Mouse (Mus musculus): ENCODE data around the gene Ifna7. TPM values are rescaled to one million over a fixed set of nuclear protein-coding genes. Genes with fewer than 3 reads are reported as not detected.
"Not testable (repeated sequence)": the region's sequence is repeated elsewhere in the genome, so short reads cannot be mapped to it uniquely, and the experiment has no call there.

Gene Ifna7
- polyA plus RNA-seq (2014; fragmentation: Nextera tagmentation; extraction: Ambion mirVana): not detected in 2 replicates

DNA sequence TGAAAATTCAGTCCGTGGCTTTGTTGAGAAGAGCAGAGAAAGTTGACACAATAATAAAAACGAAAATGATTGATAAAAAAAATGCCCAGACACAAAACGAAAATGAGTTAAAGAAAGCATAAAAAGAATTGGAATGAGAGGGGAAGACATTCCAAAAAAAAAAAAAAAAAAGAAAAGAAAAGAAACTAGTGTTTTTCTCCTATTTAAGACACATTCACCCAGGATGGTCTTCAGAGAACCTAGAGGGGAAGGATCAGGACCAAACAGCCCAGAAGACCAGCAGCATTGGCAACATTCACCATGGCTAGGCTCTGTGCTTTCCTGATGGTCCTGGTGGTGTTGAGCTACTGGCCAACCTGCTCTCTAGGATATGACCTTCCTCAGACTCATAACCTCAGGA is at the start of gene Ifna7:
Ifna7 (plus strand) TSS at position 301 of the 400 bp plus-strand sequence.
- WGBS: 47% methylated on average over 3 of the region's 3 CpGs
- no peak within 1 kb of the TSS for H3K4me3 ChIP-seq (ENCODE audit: control insufficient read depth in 1 of 2, insufficient read depth in 1 of 2, low read depth in 1 of 2, low read length in 2 of 2)
- no peaks in the 10 kb centered on the region for H3K4me1 ChIP-seq (ENCODE audit: control insufficient read depth in 2 of 2, insufficient read depth in 2 of 2, low read length in 2 of 2)
- H3K36me3 ChIP-seq (ENCODE audit: control insufficient read depth, insufficient read depth, low read length): no peaks in the 10 kb centered on the region
- ATAC-seq (ENCODE audit: insufficient number of reproducible peaks, insufficient read depth, low FRiP score, low read depth): no peak
- H3K9ac ChIP-seq (ENCODE audit: low read length): no peak within 1 kb of the TSS
- no peaks in the 10 kb centered on the region for H3K27me3 ChIP-seq (ENCODE audit: control insufficient read depth, insufficient read depth, low read length)
- H3K9me3 ChIP-seq (ENCODE audit: control insufficient read depth, low read length): no peaks in the 10 kb centered on the region
- no peak within 1 kb of the TSS for H3K27ac ChIP-seq (replicated peaks in 1 of 2; ENCODE audit: control insufficient read depth in 1 of 2, insufficient read depth in 1 of 2, low read depth in 2 of 2, low read length in 2 of 2)
- no peak within 1 kb of the TSS for H3K4me2 ChIP-seq (ENCODE audit: low read length)

DNA sequence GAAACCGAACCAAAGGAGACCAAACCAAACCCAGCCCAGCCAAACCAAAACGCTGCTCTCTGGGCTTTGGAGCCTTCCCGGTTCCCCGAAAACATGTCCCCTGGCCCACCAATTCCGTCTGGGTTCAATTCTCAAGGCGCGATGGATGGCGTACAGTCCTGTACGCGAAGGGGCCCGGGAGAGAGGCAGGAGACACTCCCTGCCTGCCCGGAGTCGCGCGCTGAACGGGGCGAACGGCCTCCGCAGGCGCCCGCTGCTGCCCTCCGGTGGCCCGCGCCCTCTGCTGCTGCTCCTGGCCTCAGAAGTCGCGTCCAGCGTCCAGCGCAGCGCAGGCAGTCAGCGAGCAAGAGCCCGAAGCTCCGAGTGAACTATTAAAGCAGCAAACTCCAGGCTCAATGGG is 42.5 kb upstream of the Ifna7 start, which contains the start of gene Gm13290:
Gm13290 (plus strand) TSS at position 301 of the 400 bp plus-strand sequence.
- H3K27ac ChIP-seq (replicated peaks in 1 of 2; ENCODE audit: control insufficient read depth in 1 of 2, insufficient read depth in 1 of 2, low read depth in 2 of 2, low read length in 2 of 2); H3K4me3 ChIP-seq (ENCODE audit: control insufficient read depth in 1 of 2, insufficient read depth in 1 of 2, low read depth in 1 of 2, low read length in 2 of 2); H3K36me3 ChIP-seq (ENCODE audit: control insufficient read depth, insufficient read depth, low read length); H3K4me2 ChIP-seq (ENCODE audit: low read length); H3K27me3 ChIP-seq (ENCODE audit: control insufficient read depth, insufficient read depth, low read length); H3K9me3 ChIP-seq (ENCODE audit: control insufficient read depth, low read length); ATAC-seq (ENCODE audit: insufficient number of reproducible peaks, insufficient read depth, low FRiP score, low read depth); H3K4me1 ChIP-seq (ENCODE audit: control insufficient read depth in 2 of 2, insufficient read depth in 2 of 2, low read length in 2 of 2); H3K9ac ChIP-seq (ENCODE audit: low read length): not testable (repeated sequence)
- no CpG with 5 or more reads among the region's 32 CpGs for WGBS

DNA sequence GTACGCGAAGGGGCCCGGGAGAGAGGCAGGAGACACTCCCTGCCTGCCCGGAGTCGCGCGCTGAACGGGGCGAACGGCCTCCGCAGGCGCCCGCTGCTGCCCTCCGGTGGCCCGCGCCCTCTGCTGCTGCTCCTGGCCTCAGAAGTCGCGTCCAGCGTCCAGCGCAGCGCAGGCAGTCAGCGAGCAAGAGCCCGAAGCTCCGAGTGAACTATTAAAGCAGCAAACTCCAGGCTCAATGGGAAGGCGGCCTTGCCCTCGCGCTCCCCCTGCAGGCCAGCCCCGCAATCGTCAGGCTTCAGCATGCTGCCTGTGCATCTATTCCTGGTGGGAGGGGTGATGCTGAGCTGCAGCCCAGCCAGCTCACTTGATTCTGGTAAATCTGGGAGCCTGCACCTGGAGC is 39.4 kb upstream of the Ifna7 start, which contains the start of gene Gm13289:
Gm13289 (plus strand) TSS at position 301 of the 400 bp plus-strand sequence.
- not testable (repeated sequence) for H3K36me3 ChIP-seq (ENCODE audit: control insufficient read depth, insufficient read depth, low read length); H3K9ac ChIP-seq (ENCODE audit: low read length); H3K4me1 ChIP-seq (ENCODE audit: control insufficient read depth in 2 of 2, insufficient read depth in 2 of 2, low read length in 2 of 2); H3K9me3 ChIP-seq (ENCODE audit: control insufficient read depth, low read length); H3K27ac ChIP-seq (replicated peaks in 1 of 2; ENCODE audit: control insufficient read depth in 1 of 2, insufficient read depth in 1 of 2, low read depth in 2 of 2, low read length in 2 of 2); H3K27me3 ChIP-seq (ENCODE audit: control insufficient read depth, insufficient read depth, low read length); H3K4me2 ChIP-seq (ENCODE audit: low read length); ATAC-seq (ENCODE audit: insufficient number of reproducible peaks, insufficient read depth, low FRiP score, low read depth); H3K4me3 ChIP-seq (ENCODE audit: control insufficient read depth in 1 of 2, insufficient read depth in 1 of 2, low read depth in 1 of 2, low read length in 2 of 2)
- no CpG with 5 or more reads among the region's 29 CpGs for WGBS

DNA sequence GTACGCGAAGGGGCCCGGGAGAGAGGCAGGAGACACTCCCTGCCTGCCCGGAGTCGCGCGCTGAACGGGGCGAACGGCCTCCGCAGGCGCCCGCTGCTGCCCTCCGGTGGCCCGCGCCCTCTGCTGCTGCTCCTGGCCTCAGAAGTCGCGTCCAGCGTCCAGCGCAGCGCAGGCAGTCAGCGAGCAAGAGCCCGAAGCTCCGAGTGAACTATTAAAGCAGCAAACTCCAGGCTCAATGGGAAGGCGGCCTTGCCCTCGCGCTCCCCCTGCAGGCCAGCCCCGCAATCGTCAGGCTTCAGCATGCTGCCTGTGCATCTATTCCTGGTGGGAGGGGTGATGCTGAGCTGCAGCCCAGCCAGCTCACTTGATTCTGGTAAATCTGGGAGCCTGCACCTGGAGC is 36.5 kb upstream of the Ifna7 start, which contains the start of gene Gm13272:
Gm13272 (plus strand) TSS at position 301 of the 400 bp plus-strand sequence.
- not testable (repeated sequence) for H3K27ac ChIP-seq (replicated peaks in 1 of 2; ENCODE audit: control insufficient read depth in 1 of 2, insufficient read depth in 1 of 2, low read depth in 2 of 2, low read length in 2 of 2); H3K9me3 ChIP-seq (ENCODE audit: control insufficient read depth, low read length); H3K4me2 ChIP-seq (ENCODE audit: low read length); H3K4me3 ChIP-seq (ENCODE audit: control insufficient read depth in 1 of 2, insufficient read depth in 1 of 2, low read depth in 1 of 2, low read length in 2 of 2); H3K9ac ChIP-seq (ENCODE audit: low read length); ATAC-seq (ENCODE audit: insufficient number of reproducible peaks, insufficient read depth, low FRiP score, low read depth); H3K27me3 ChIP-seq (ENCODE audit: control insufficient read depth, insufficient read depth, low read length); H3K4me1 ChIP-seq (ENCODE audit: control insufficient read depth in 2 of 2, insufficient read depth in 2 of 2, low read length in 2 of 2); H3K36me3 ChIP-seq (ENCODE audit: control insufficient read depth, insufficient read depth, low read length)
- no CpG with 5 or more reads among the region's 29 CpGs for WGBS

DNA sequence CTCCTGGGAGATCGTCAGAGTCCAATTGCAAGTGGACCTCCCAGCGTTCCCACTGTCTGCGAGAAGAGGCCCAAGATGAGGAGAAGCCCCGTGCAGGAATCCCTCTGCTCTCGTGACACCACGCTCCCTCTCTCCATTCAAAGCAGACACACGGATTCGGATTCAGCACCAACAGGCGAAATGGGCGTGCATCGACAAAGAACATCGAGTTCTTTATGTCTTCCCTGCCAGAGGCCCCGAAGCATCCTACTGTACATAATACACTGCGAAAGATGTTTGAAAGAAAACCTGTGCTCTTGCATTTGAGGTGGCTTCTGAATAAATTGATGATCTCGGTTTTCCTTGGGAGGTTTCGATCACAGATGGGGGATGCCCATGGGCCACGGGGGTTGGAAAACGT is 35.7 kb upstream of the Ifna7 start:
- not testable (repeated sequence) for H3K9ac ChIP-seq (ENCODE audit: low read length); ATAC-seq (ENCODE audit: insufficient number of reproducible peaks, insufficient read depth, low FRiP score, low read depth); H3K36me3 ChIP-seq (ENCODE audit: control insufficient read depth, insufficient read depth, low read length); H3K27ac ChIP-seq (replicated peaks in 1 of 2; ENCODE audit: control insufficient read depth in 1 of 2, insufficient read depth in 1 of 2, low read depth in 2 of 2, low read length in 2 of 2); H3K9me3 ChIP-seq (ENCODE audit: control insufficient read depth, low read length); H3K4me2 ChIP-seq (ENCODE audit: low read length); H3K27me3 ChIP-seq (ENCODE audit: control insufficient read depth, insufficient read depth, low read length); H3K4me3 ChIP-seq (ENCODE audit: control insufficient read depth in 1 of 2, insufficient read depth in 1 of 2, low read depth in 1 of 2, low read length in 2 of 2); H3K4me1 ChIP-seq (ENCODE audit: control insufficient read depth in 2 of 2, insufficient read depth in 2 of 2, low read length in 2 of 2)
- WGBS: 32% methylated on average over 14 of the region's 18 CpGs

DNA sequence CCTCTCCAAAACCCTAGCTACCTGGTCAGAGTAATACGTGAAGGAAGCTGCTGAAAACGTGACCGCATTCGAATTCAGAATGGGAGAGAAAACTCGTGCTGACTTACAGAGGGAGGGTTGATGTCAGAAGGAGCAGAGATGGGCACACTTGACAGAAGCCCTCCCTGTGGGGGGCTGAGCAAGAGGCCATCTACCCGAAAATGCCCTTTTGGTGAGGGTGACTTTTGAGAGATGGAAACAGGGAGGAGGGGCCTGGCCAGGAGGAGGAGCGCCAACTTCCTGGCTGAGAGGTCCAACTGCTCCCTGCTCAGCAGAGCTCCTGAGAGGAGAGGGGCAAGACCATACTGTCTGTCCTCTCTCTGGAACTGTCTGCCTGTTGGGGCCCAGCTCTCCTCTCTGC is 34.2 kb upstream of the Ifna7 start, which contains the start of gene Ifnz:
Ifnz (plus strand) TSS at position 301 of the 400 bp plus-strand sequence.
- Histone ChIP-seq H3K4me2 (ENCODE audit: low read length) (peak within 1 kb of the TSS; percentile 52), H3K27ac (replicated peaks in 1 of 2; ENCODE audit: control insufficient read depth in 1 of 2, insufficient read depth in 1 of 2, low read depth in 2 of 2, low read length in 2 of 2) (peak within 1 kb of the TSS; percentile 33 to 85; a peak in 2 of 4 replicates)
- 0% methylated on average over 2 of the region's 7 CpGs for WGBS

DNA sequence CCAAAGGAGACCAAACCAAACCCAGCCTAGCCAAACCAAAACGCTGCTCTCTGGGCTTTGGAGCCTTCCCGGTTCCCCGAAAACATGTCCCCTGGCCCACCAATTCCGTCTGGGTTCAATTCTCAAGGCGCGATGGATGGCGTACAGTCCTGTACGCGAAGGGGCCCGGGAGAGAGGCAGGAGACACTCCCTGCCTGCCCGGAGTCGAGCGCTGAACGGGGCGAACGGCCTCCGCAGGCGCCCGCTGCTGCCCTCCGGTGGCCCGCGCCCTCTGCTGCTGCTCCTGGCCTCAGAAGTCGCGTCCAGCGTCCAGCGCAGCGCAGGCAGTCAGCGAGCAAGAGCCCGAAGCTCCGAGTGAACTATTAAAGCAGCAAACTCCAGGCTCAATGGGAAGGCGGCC is 33.7 kb upstream of the Ifna7 start:
- ATAC-seq (ENCODE audit: insufficient number of reproducible peaks, insufficient read depth, low FRiP score, low read depth); H3K27me3 ChIP-seq (ENCODE audit: control insufficient read depth, insufficient read depth, low read length); H3K9ac ChIP-seq (ENCODE audit: low read length); H3K9me3 ChIP-seq (ENCODE audit: control insufficient read depth, low read length); H3K4me1 ChIP-seq (ENCODE audit: control insufficient read depth in 2 of 2, insufficient read depth in 2 of 2, low read length in 2 of 2); H3K36me3 ChIP-seq (ENCODE audit: control insufficient read depth, insufficient read depth, low read length): not testable (repeated sequence)
- Histone ChIP-seq H3K4me3 (ENCODE audit: control insufficient read depth in 1 of 2, insufficient read depth in 1 of 2, low read depth in 1 of 2, low read length in 2 of 2) (peak overlapping the region in 1 of 2 experiments; percentile 43; a peak in 2 of 4 replicates), H3K4me2 (ENCODE audit: low read length) (peak overlapping the region; percentile 52), H3K27ac (replicated peaks in 1 of 2; ENCODE audit: control insufficient read depth in 1 of 2, insufficient read depth in 1 of 2, low read depth in 2 of 2, low read length in 2 of 2) (peak overlapping the region; percentile 33 to 85; a peak in 2 of 4 replicates)
- WGBS: 0% methylated on average over 1 of the region's 31 CpGs

More for the DNA sequence above, 34.2 kb upstream of the Ifna7 start, which contains the start of gene Ifnz:
- not testable (repeated sequence) for H3K9me3 ChIP-seq (ENCODE audit: control insufficient read depth, low read length); H3K36me3 ChIP-seq (ENCODE audit: control insufficient read depth, insufficient read depth, low read length); H3K9ac ChIP-seq (ENCODE audit: low read length); ATAC-seq (ENCODE audit: insufficient number of reproducible peaks, insufficient read depth, low FRiP score, low read depth); H3K27me3 ChIP-seq (ENCODE audit: control insufficient read depth, insufficient read depth, low read length); H3K4me1 ChIP-seq (ENCODE audit: control insufficient read depth in 2 of 2, insufficient read depth in 2 of 2, low read length in 2 of 2)
- peak within 1 kb of the TSS in 1 of 2 experiments; percentile 43; a peak in 2 of 4 replicates for H3K4me3 ChIP-seq (ENCODE audit: control insufficient read depth in 1 of 2, insufficient read depth in 1 of 2, low read depth in 1 of 2, low read length in 2 of 2)

DNA sequence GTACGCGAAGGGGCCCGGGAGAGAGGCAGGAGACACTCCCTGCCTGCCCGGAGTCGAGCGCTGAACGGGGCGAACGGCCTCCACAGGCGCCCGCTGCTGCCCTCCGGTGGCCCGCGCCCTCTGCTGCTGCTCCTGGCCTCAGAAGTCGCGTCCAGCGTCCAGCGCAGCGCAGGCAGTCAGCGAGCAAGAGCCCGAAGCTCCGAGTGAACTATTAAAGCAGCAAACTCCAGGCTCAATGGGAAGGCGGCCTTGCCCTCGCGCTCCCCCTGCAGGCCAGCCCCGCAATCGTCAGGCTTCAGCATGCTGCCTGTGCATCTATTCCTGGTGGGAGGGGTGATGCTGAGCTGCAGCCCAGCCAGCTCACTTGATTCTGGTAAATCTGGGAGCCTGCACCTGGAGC is 30.6 kb upstream of the Ifna7 start, which contains the start of gene Gm13276:
Gm13276 (plus strand) TSS at position 301 of the 400 bp plus-strand sequence.
- H3K4me1 ChIP-seq (ENCODE audit: control insufficient read depth in 2 of 2, insufficient read depth in 2 of 2, low read length in 2 of 2); H3K4me3 ChIP-seq (ENCODE audit: control insufficient read depth in 1 of 2, insufficient read depth in 1 of 2, low read depth in 1 of 2, low read length in 2 of 2); H3K9ac ChIP-seq (ENCODE audit: low read length); H3K36me3 ChIP-seq (ENCODE audit: control insufficient read depth, insufficient read depth, low read length); H3K9me3 ChIP-seq (ENCODE audit: control insufficient read depth, low read length); H3K4me2 ChIP-seq (ENCODE audit: low read length); ATAC-seq (ENCODE audit: insufficient number of reproducible peaks, insufficient read depth, low FRiP score, low read depth); H3K27ac ChIP-seq (replicated peaks in 1 of 2; ENCODE audit: control insufficient read depth in 1 of 2, insufficient read depth in 1 of 2, low read depth in 2 of 2, low read length in 2 of 2); H3K27me3 ChIP-seq (ENCODE audit: control insufficient read depth, insufficient read depth, low read length): not testable (repeated sequence)
- WGBS: no CpG with 5 or more reads among the region's 27 CpGs
